Mouse (Mus musculus) frontal cortex, postnatal 25 days (tissue): Measurements from ENCODE around the gene Exoc5.
"Not testable (repeated sequence)": the region's sequence is repeated elsewhere in the genome, so short reads cannot be mapped to it uniquely, and the experiment has no call there.

ENCODE experiments used
- DNase-seq, 2 experiments: peaks; one replicate each; pipeline ENCODE4 v3.0.0; 2022; ENCODE audit warnings: low spot score in 2 of 2

The Exoc5 gene

DNA sequence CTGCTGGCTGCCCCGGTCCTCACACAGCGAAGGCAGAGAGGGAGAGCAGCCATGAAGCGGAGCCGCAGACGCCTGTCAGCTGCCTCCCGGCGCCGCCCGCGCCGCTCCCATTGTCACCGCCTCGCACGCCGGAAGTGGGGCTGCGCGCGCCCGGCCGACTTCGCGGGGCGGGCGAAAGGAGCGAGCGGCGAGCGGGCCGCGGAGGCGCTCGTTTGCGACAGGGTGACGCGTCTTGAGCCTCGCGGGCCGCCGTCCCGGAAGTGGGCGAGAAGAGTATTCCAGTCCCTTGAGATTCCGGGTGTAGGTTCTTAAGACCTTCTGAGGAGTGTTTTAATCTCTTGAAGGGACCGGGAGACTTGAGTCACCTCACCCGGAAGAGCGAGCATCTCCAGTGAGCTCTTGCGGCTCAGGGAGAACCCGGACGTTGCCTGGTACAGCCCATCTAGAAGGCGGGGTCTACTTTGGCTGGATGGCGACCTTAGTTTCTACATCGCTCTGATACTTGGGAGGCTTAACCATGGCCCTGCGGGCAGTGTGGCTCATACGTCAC lies at the start of gene Exoc5:
Gene Exoc5 (minus strand): TSS at position 380 of the 550 bp plus-strand sequence.
- DNase-seq: peak; percentile 95 to 97

DNA sequence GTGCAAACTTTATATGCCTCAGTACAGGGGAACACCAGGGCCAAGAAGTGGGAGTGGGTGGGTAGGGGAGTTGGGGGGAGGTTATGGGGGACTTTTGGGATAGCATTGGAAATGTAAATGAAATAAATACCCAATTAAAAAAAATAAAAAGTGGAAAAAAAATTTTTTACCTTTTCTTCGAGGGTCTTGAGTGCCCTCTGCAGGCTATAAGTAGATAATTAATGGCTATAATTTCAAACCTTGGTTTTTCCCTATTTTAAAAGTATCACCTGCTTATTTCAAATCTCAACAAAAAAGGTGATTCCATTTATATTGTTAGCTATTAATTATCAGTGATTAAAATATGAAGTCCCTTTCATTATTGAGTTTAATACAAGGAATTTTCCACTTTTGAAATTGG lies 25.3 kb upstream of the Exoc5 start:
- DNase-seq: not testable (repeated sequence)

DNA sequence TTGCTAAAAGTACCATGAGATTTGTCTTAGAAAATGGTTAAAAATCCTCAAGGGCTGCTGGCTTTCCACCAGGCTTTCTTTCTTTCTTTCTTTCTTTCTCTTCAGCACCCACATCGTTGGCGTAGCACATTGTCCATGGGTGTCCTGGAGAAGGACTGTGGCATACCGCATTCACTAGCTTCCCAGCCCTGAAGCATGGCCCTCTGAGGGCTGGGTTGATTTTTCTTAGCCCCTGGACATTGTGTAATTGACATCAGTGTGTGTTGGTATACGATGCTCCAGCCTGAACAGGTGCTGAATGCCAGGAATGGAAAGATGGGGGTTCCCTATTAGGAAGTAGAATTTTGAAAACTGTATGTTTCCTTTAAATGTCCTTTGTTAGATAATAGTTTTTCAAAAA lies 24.8 kb upstream of the Exoc5 start:
- no peak for DNase-seq

DNA sequence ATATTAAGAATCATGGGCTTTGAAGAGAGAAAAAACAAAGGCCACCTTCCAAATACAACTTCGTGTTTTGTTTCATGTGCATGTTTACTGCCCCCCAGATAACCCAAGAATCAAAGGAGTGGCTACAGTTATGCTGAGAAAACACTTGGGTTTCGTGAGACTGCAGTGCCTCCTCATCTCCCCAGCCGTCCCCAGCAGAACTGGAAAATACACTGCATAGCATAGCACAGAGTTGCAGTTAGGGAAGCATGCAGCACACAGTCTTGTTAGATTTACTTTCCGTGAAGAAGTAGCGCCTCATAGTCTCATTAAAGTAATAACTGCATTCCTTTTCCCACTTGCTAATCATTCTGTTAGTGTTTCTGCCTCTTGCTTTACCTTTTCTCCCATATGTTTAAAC lies 23.6 kb upstream of the Exoc5 start:
- DNase-seq: no peak

DNA sequence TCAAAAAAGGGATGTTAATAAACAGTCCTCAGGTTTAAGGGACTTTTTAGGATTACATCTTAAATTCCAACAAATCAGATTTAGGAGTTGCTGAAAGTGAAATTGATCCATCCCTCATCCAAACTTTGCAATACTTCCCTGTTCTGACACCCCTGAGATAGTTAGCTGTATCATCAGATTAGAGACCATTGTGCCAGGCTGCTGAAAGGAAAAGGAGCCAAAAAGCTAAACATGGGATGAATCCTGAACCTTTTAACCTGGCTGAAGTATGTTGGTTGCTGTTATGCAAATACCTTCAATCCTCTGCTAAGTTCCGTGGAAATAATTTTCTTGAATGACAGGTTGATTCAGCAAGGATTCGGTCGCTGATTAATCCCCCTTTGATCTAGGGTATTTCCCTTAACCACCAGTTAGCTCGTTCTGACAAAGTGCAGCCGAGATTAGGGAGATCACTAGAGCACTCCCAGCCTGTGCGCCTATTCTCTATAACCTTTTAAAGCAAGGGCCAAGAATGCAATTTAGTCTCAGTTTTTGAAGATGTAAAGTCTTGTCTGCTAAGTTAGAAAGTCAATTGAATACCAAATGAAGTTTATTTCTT lies 23.1 kb upstream of the Exoc5 start:
- DNase-seq: no peak

DNA sequence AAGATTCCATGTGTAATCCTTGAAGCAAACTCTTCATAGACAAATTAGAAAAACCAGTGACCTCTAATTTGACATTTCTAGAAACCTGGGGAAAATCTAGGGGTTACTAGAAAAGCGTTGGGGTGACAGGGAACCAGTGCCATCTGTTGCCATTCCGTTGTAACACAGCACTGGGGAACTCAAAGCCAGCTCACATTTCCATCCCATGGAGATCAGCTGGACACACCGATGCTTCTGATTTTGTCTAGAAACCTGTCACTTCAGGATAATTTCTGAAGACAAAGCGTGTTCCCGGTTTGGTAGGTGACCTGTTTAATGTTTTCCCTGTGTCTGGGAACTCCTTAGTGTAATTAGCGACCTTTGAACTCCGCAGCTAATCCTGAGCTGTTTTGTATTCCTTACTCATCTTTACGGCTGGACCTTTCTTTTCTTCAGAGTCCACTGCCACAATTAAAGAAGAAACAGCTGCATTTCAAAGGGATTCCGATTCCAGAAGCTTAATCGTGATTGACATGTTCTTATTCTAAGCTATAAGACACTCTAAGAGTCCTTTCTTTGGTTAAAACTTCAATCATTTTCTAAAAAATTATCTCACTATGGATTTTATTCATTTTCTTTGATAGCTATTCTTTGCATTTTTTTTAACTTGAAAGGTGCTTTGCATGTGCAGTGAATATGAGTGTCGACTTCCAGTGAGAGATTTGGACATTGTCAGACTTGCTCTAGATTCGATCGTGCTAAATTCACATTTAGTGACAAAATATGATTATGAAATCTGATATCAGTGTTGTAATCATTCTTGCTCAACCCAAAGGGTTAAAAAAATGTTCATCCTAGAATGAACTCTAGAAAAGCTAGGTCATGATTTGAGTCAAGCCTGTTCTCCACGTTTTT lies 21.9 kb upstream of the Exoc5 start:
- no peak for DNase-seq

DNA sequence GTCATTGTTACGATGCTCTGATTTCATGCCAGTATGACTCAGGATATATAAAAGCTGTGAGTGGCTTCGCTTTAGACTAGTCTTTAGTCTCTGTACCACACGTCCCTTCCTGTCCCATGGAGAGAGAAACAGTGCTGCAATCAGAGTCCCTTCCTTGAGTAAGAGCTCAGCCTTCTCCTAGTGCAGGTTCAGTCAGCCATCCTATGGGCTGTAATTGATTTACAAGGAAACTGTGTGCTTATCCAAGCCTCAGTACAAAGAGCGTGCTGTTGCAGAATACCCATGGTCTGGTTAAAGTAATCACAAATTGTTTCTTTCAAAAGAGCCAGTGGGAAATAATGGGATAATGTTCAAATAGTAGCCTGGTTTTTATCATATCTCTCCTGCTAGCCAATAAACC lies 20.1 kb upstream of the Exoc5 start:
- no peak for DNase-seq

DNA sequence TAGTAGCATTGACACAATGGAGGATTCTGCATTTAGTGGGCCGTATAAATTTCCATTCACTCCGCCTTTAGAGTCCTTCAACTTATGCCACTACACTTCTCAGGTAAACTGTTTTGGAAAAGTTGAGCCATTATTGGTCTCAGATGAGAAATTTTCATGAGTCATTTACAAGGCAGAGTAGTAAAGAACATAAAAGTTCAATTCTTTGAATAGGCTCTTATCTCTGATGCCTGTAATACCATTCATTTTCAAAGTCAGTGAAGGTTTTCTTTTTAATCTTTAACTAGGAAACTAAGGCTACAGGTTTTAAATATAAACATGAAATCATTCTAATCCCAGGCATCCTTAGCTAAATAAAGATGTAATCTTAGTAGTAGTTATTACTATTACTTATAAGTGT lies 12.4 kb upstream of the Exoc5 start:
- no peak for DNase-seq

DNA sequence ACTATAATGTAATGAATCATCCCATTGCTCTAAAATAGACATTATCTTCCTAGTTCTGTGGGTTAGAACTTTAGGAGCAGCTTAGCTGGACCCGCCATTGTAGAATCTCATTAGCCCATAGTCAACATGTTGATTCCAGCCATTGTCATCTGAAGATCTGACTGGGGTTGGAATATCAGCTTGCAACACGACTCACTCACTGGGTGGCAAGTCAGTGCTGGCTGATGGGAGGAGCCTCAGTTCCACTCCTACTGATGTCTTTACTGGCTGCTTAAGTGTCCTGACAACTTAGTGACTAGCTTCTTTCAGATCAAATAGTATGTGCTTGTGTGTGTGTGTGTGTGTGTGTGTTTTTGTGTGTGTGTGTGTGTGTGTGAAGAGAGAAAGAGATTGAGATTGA lies 7.9 kb upstream of the Exoc5 start:
- no peak for DNase-seq

DNA sequence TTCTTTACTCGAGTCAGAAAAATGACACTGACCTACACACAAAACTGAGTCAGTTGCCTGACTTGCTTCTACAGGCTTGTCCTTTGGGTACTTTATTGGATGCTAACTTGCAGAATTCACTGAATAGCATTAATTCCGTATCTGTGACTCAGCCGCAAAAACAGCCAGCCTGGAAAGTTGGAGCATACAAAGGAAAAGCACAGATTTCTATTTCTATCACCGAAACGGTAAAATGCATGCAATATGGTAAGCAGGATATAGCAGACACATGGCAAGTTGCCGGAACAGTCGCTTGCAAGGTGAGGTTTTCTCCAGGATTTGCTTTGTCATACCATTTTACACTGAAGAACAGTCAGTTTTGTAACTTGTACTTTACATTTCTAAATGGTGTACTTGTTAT lies 7.4 kb upstream of the Exoc5 start:
- no peak for DNase-seq

DNA sequence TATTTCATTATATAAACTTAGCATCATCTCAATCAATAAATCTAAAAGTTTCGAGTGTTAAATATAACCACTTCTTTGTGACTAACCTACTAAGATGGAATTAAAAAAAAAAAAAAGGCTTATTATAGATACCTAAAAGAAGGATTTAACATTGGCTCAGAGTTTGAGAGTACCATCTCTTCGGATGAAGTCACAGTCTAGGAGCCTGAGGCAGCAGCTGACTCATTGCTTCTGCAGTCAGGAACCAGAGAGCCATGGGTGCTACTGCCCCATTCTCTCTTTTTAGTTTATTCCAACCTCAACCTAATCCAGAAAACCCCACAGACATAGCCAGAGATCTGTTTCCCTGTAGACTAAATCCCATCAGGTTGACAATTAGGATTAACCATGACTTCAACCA lies 6.4 kb upstream of the Exoc5 start:
- DNase-seq: no peak

DNA sequence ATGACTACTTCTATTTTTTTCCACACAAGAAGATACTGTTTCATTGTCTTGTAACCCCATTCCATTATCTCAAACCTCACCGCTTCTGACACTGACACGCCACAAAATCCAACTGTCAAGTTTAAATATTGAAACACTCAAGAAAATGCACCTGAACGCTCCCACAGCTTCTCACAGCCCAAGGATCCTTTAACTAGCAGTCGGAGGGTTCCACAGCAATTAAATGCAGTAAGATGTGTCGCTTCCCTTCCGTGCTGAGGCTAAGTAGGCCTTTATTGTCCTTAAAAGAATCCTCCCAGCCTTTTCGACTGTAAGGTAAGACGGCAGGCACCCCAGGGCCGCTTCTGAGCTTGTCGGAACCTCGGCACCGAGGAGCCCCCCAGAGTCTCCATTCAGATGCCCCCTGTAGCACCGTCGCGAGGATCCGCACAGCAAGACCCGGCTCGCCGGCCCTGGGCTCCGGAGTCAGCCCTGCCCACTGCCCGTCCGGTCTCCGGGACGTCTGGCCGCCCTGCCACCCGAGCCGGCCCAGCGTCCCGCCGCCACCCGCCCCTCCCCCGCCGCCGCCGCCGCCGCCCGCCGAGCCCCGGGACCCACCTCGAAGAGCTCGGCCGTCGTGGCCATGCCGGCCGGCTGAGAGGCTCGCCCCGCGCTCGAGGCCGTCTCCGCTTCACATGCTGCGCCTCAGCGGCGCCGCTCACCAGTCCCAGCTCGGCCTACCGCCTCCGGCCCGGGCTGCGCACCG lies 752 bp downstream of the Exoc5 start, which contains the start of gene Ap5m1:
Gene Ap5m1 (plus strand): TSS at position 569 of the 745 bp plus-strand sequence.
- DNase-seq: peak in 1 of 2 experiments; percentile 17

DNA sequence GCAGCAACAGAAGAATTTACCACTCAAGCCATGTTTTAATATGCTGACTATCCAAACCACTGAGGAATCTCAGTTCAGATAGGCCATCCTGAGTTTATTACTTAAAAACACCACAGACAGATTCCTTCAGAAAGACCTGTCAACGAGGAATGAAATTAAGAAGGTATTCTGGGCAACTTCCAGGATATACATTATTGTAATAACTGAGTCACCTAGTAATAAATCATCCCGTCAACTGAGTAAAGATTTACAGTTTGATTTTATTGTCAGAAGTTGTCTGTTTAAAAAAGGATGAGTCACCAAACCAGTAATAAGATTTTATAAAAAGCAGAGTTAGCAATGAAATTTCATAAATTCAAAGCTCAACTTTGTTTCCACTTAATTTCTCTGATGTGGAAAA lies 2.6 kb downstream of the Exoc5 start:
- no peak for DNase-seq

DNA sequence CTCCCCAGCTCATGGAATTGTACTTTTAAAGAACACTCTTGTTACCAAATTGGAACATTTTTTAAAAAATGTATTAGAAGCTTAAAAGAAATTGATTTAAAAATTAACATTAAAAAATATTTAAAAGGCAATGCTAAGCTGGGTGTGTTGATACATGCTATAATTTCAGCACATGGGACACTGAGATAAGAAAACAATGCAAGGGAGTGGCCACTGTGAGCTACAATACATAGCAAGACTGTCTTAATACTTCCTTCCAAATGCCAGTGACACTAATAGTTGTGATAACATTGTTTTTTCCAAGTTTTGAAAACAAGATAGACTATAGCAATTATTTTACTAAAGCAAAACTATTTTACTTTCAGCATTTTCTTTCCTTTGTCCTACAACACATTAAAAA lies 17.0 kb downstream of the Exoc5 start:
- DNase-seq: no peak

DNA sequence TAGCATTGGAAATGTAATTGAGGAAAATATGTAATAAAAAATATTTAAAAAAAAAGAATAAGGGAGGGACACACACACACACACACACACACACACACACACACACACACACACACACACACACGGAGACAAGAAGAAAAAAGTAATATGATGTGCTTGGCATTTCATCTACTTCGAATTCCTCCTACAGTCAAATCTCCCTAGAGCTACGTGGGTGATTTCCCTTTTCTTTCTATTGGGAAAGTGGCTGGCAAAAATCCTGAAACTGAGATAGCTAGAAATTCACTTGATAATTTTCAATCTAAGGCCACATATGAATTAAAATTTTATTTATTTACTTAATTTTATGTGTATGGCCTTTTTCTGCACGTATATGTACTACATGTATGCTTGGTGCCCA lies 20.8 kb downstream of the Exoc5 start:
- no peak for DNase-seq

DNA sequence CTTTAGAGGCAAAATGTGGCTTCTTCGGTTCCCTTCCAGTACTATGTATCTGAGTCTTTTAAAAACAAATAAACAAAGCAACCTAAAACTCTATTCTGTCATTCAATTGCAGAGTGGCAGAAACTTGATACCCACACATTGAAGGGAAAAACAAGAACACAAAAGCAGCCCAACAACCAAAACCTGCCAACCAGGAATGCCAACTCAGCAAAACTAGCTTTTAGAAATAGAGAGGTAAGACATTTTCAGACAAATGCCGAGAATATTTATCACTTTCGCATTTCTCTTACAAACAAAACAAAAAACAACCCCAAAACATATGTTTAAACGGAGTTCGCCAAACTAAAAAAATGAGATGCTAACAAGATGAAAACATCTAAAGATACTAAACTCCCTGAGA lies 37.5 kb downstream of the Exoc5 start:
- no peak for DNase-seq

DNA sequence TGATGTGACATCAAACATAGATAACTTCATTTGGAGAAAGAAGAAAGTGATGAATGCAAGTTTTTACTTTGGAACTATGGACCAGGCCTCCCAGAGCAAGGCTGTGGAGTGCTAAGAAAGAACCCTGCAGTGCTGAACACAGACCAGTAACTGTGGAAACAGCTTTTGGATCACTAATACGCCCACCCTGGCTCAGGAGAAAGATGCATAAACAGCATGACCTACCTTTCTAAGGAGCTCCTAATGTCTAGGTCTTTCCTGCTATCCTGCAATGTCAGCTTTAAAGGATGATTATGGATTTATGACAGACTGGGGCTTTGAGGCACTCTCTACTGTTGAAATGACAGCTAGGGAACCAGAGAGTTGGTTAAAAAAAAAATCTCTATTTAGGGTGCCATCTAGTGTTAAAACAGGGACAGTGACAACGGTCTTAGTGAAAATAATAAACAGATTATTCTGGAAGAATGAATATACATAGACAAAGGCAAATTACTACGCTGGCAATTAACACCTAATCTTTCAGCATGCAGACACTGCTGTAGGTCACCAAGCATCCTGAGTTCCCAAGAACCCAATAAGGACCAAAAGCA lies 38.6 kb downstream of the Exoc5 start:
- no peak for DNase-seq

DNA sequence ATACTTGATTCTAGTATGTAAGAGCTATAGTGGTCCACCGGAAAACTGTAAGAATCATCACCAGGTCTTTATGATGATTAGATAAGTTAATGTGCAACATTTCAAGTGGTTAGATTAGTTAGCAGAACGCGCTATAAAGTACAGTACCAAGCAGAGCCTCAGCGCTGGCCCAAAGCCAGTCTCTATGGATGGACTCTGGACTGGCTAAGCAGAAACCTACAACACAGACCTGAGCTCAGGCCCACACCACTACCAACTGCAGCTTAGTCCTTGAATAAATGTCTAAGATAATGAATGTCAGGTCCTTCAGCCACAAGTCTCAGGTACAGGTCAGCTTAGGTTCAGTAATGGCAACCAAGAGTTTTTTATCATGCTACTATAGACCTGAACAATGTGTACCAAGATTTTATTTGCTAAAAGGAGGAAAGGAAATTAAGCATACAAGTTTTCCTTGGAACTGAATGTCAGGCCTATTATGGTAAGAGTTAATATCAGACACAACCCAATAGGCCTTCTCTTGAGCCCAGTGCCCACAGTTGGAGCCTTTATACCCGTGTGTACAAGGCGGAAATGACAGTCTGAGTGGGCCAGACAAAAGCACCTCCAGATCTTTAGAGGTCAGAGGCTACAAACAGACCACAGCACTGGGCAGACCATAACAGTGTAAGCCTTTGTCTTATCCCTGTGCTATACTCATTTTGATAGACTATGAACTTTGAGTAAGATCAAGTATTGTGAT lies 39.2 kb downstream of the Exoc5 start:
- no peak for DNase-seq

DNA sequence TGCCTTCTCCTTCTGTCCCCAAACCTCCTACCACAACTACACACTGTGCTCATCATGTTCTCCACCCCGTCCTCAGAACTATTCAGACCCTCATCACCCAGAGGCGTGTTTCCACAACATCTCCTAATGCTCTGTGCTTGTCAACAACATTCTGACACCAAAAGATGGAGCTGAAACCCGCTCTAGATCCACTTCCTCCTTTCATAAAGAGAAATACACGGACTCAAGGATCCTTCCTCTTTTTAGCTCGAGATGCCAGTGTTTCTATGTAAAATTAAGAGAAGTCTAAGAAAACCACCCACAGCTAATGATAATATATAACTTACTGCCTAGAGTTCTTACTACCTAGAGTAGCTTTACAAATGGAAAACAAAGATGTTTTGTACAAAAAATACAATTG lies 46.7 kb downstream of the Exoc5 start:
- no peak for DNase-seq

DNA sequence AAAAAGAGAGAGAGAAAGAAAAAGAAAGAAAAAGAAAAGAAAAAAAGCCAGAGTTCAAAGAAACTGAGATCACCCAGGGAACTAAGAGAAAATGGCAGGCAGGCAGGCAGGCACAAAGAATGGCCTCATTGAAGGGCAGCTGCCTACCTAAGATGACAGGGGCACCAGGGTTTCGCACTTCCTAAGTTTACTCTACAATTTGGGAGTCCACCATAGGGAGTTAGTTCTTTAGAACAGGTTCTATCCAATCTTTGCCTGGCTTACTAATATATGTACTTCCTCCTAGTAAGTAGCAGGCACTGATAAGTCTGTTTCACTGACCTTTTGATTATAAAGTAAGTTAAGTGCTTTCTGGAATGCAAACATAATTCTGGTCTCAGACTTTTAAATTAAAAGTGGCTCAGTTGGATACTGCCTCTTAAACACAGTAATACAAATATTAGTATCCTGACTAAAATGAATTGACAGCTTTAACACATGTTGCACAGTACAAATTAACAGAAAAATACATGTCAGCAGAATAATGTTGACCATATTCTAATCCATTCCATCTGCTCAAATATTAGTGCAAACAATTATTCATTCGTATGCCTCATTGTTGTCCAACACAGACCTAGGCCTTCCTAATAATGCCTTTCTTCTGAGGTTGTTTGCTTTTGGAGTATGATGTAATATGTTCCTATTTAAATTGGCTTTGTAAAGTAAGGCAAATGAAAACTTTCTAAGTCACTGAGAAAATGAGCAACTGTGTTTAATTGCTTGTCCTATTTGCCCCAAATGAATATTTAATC lies 57.9 kb downstream of the Exoc5 start:
- no peak for DNase-seq
